Mouse (Mus musculus): Measurements from ENCODE around the gene 4931428F04Rik. TPM values are rescaled to one million over a fixed set of nuclear protein-coding genes. Genes with fewer than 3 reads are reported as not detected.

The 4931428F04Rik gene
- 0.46 and 1.0 TPM in 2 replicates for total RNA-seq (2014; rRNA removed)
- polyA plus RNA-seq (2012; rRNA removed), result 0.92 and 1.7 TPM in 2 replicates

DNA sequence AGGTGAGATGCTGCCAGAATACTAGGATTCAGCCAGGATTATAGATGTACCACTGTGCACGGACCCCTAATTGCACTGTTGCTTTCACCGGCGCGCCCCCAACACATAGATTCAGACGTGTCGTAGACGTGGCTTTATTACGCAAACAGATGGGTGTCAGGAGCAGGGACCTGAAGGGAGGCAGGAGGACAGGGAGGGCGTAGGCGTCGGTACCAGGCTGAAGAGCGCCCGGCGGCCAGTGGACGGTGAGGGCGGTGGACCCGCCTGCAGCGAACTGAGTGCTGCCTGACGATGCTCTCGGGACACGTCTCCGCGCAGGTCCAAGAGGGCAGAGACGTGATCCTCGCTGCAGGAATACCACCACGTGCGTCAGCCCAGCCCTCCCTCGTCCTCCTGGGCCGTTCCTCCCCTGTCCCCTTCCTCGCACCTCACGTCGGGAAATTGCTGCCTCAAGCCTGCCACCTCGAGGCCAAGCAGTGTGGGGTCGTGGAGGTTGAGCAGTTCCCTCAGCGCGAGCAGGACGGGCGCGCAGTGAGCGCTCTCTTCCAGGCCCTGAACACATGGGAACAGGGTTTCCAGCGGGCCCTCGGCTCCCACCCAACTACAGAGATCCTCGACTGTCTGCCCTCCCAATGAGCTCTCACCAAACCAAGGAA lies at the start of gene 4931428F04Rik:
TSS of gene 4931428F04Rik (minus strand) at position 60 of the 656 bp plus-strand sequence.
- TF ChIP-seq CTCF (IDR thresholded peaks at IDR 0.05; ENCODE audit: low read depth, low read length) (peak; percentile 64), POLR2A (IDR thresholded peaks at IDR 0.05; ENCODE audit: extremely low read depth, insufficient read depth, low read length) (no peak)
- H3K27ac ChIP-seq (replicated peaks; ENCODE audit: insufficient read depth, low read depth, low read length), result no peak within 1 kb of the TSS
- H3K4me1 ChIP-seq (ENCODE audit: control insufficient read depth, insufficient read depth, low read length), result peaks cover 8% of the 10 kb centered on the region; the same call in 1 of the 2 replicates
- no peaks in the 10 kb centered on the region for H3K79me2 ChIP-seq (ENCODE audit: control insufficient read depth, insufficient read depth, low read length)
- no peaks in the 10 kb centered on the region for H3K36me3 ChIP-seq (ENCODE audit: control insufficient read depth, insufficient read depth, low read length)
- peak within 1 kb of the TSS; percentile 63 for H3K9ac ChIP-seq (ENCODE audit: low read depth, low read length)
- 12% methylated on average over 43 of the region's 43 CpGs for WGBS
- H3K27me3 ChIP-seq (ENCODE audit: control insufficient read depth, insufficient read depth, low read length), result no peaks in the 10 kb centered on the region
- peak within 1 kb of the TSS; percentile 77 for H3K4me3 ChIP-seq (ENCODE audit: insufficient read depth, low read depth, low read length)
- no peak for DNase-seq (ENCODE audit: extremely low read depth, low read depth, low spot score)

DNA sequence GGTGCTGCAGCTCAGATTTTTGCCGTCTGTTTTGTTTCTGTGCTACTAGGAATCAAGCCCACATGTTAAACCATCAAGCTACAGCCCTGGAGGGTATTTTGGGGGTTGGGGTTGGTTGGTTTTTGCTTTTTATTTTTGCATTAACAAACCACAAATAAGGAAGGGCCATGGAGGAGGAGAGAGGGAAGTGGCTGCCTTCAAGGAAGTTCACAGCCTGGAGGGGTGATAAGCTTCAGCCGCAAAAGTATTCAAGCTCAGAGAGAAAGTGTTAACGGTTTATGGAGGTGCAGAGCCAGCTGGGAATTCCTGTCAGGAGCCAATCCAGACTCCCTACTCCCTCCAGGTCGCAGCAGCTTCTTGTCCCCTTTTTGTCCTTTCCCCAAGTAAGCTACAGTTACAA lies 49.3 kb upstream of the 4931428F04Rik start:
- Histone ChIP-seq H3K79me2 (ENCODE audit: control insufficient read depth, insufficient read depth, low read length) (no peaks in the 10 kb centered on the region), H3K4me1 (ENCODE audit: control insufficient read depth, insufficient read depth, low read length) (no peaks in the 10 kb centered on the region; the same call in 1 of the 2 replicates), H3K27me3 (ENCODE audit: control insufficient read depth, insufficient read depth, low read length) (no peaks in the 10 kb centered on the region), H3K36me3 (ENCODE audit: control insufficient read depth, insufficient read depth, low read length) (no peaks in the 10 kb centered on the region), H3K9ac (ENCODE audit: low read depth, low read length) (no peak overlapping the region), H3K27ac (replicated peaks; ENCODE audit: insufficient read depth, low read depth, low read length) (0 out of 2 replicates have a peak overlapping the region, but pooled peaks have one; percentile 28), H3K4me3 (ENCODE audit: insufficient read depth, low read depth, low read length) (no peak overlapping the region)
- no peak for DNase-seq (ENCODE audit: extremely low read depth, low read depth, low spot score)
- 70% methylated on average over 4 of the region's 4 CpGs for WGBS
- TF ChIP-seq POLR2A (IDR thresholded peaks at IDR 0.05; ENCODE audit: extremely low read depth, insufficient read depth, low read length) (no peak), CTCF (IDR thresholded peaks at IDR 0.05; ENCODE audit: low read depth, low read length) (no peak)

DNA sequence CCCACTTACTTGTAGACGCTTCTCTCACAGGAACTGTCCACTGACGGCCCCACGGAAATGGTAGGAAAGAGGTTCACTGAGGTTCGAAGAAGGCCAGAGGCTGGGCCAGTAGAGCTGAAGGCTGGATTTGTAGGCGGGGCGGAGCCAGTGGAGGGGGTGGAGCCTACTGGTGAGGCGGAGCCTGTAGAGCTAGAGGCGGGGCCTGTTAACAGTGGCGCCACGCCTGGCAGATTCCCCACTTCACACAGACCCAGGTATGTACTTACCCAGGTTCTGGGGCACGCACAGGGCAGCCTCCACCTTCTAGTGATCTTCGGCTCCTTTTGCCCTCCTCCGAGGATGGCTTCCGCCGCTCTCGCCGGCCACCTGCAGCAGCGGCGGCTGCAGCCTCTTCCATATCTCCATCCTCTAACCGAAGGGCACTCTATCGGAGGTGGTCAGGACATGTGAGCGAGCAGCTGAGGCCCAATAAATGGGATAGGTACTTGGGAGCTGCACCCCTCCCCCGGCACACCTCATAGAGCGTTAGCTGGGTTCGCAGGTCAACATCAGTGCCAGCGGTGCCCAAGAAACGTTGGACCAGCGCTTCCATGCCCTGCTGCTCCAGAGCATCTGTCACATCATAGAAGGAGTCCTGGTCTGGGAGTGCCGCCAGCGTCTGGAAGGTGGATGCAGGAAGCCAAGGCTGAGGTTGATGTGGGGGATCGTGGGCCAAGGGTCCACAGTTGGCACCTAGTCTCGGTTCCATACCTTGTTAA lies 46.9 kb upstream of the 4931428F04Rik start:
- no peak for DNase-seq (ENCODE audit: extremely low read depth, low read depth, low spot score)
- no peaks in the 10 kb centered on the region for H3K36me3 ChIP-seq (ENCODE audit: control insufficient read depth, insufficient read depth, low read length)

DNA sequence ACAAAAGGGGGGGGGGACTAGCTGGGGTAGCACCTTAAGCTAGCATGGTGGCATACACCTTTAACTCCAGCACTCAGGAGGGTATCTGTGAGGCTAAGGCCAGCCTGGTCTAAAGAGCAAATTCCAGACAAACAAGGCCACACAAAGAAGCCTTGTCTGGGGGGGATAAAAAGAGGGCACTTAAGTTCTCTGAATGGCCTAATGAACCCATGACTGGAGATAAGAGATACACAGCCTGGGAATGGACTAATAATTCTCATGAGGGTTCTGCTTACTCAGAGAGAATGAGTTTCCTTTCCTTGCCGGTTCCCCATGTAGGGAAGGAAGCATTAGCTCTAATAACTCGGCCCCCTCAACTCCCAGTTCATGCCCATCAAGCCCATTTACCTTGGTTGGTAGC lies 42.9 kb upstream of the 4931428F04Rik start:
- no peaks in the 10 kb centered on the region for H3K79me2 ChIP-seq (ENCODE audit: control insufficient read depth, insufficient read depth, low read length)
- 0 out of 2 replicates have a peak, but pooled peaks cover under 1% of the 10 kb centered on the region for H3K4me1 ChIP-seq (ENCODE audit: control insufficient read depth, insufficient read depth, low read length)
- H3K27me3 ChIP-seq (ENCODE audit: control insufficient read depth, insufficient read depth, low read length), result no peaks in the 10 kb centered on the region
- 45% methylated on average over 2 of the region's 2 CpGs for WGBS
- H3K36me3 ChIP-seq (ENCODE audit: control insufficient read depth, insufficient read depth, low read length), result peaks cover 7% of the 10 kb centered on the region; the same call in 1 of the 2 replicates
- no peak overlapping the region for H3K9ac ChIP-seq (ENCODE audit: low read depth, low read length)
- no peak overlapping the region for H3K4me3 ChIP-seq (ENCODE audit: insufficient read depth, low read depth, low read length)
- peak; percentile 24 for DNase-seq (ENCODE audit: extremely low read depth, low read depth, low spot score)
- H3K27ac ChIP-seq (replicated peaks; ENCODE audit: insufficient read depth, low read depth, low read length), result no peak overlapping the region
- TF ChIP-seq POLR2A (IDR thresholded peaks at IDR 0.05; ENCODE audit: extremely low read depth, insufficient read depth, low read length) (no peak), CTCF (IDR thresholded peaks at IDR 0.05; ENCODE audit: low read depth, low read length) (no peak)

More for the DNA sequence above, 46.9 kb upstream of the 4931428F04Rik start:
- WGBS, result 76% methylated on average over 32 of the region's 32 CpGs
- Histone ChIP-seq H3K27me3 (ENCODE audit: control insufficient read depth, insufficient read depth, low read length) (no peaks in the 10 kb centered on the region), H3K4me3 (ENCODE audit: insufficient read depth, low read depth, low read length) (no peak overlapping the region), H3K4me1 (ENCODE audit: control insufficient read depth, insufficient read depth, low read length) (no peaks in the 10 kb centered on the region; the same call in 1 of the 2 replicates), H3K9ac (ENCODE audit: low read depth, low read length) (no peak overlapping the region), H3K79me2 (ENCODE audit: control insufficient read depth, insufficient read depth, low read length) (no peaks in the 10 kb centered on the region), H3K27ac (replicated peaks; ENCODE audit: insufficient read depth, low read depth, low read length) (no peak overlapping the region)
- TF ChIP-seq CTCF (IDR thresholded peaks at IDR 0.05; ENCODE audit: low read depth, low read length) (no peak), POLR2A (IDR thresholded peaks at IDR 0.05; ENCODE audit: extremely low read depth, insufficient read depth, low read length) (no peak)

DNA sequence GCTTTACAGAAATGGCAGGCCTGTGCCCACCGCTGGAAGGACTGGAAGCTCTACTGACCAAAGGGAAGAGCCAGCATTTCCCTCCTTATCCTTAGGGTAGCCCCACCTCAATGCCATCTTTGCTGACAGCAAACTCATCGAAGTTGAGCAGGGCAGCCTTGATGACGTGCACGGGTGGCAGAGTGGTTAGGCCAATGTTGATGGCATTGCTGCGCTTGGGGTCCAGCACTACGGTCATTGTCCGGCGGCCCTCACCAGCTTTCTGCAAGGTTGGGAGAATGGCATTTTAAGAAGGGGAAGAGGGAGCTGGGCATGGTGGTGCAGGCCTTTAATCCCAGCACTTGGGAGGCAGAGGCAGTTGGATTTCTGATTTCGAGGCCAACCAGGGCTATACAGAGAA lies 42.3 kb upstream of the 4931428F04Rik start:
- H3K27me3 ChIP-seq (ENCODE audit: control insufficient read depth, insufficient read depth, low read length), result no peaks in the 10 kb centered on the region
- no peak overlapping the region for H3K4me3 ChIP-seq (ENCODE audit: insufficient read depth, low read depth, low read length)
- TF ChIP-seq CTCF (IDR thresholded peaks at IDR 0.05; ENCODE audit: low read depth, low read length) (no peak), POLR2A (IDR thresholded peaks at IDR 0.05; ENCODE audit: extremely low read depth, insufficient read depth, low read length) (no peak)
- WGBS, result 85% methylated on average over 9 of the region's 9 CpGs
- no peak for DNase-seq (ENCODE audit: extremely low read depth, low read depth, low spot score)
- H3K36me3 ChIP-seq (ENCODE audit: control insufficient read depth, insufficient read depth, low read length), result peaks cover 7% of the 10 kb centered on the region; the same call in 1 of the 2 replicates
- no peak overlapping the region for H3K27ac ChIP-seq (replicated peaks; ENCODE audit: insufficient read depth, low read depth, low read length)
- no peak overlapping the region for H3K9ac ChIP-seq (ENCODE audit: low read depth, low read length)
- peaks cover 5% of the 10 kb centered on the region for H3K4me1 ChIP-seq (ENCODE audit: control insufficient read depth, insufficient read depth, low read length)
- H3K79me2 ChIP-seq (ENCODE audit: control insufficient read depth, insufficient read depth, low read length), result no peaks in the 10 kb centered on the region
